Mouse (Mus musculus): ENCODE data around the gene Nckap5.
"Not testable (repeated sequence)": the region's sequence is repeated elsewhere in the genome, so short reads cannot be mapped to it uniquely, and the experiment has no call there.

Gene Nckap5

DNA sequence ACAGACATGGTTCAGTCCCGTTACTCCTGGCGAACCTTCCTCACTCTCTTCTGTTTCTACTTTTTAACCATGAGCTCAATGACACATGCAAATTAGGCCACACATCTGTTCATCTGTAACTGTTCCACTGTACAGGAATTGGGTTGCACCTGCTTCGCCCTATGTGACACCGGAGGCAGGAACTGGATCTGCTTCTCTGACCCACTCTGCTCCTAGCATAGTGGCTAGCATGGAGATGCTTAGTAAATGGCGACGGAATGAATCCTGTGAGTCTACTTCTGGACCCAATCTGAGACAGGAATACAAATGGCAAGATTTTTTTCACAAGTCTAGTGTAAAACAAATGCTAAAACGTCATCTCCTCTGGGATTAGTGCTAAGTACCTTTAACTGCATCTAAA is 663.1 kb downstream of the Nckap5 start:
- DNase-seq (ENCODE audit: low spot score): no peak

DNA sequence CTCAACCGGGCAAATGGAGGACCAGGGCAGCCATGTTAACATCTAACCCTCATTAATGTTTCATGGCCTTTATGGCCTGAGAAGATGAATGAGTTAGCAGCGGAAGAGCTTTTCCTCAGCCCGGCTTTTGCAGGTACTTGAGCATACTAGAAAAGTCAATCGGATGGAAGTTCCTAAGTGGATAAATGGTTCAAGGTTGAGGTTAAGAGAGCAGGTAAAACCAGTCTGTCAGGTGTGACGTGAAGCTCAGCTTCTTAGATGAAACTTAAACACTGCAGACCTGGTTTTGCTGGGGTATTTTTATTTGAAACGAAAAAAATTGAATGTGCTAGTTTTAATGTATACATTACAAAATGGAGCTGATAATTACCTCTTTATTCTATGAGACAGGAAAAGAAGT is 671.3 kb downstream of the Nckap5 start:
- DNase-seq (ENCODE audit: low spot score): no peak

DNA sequence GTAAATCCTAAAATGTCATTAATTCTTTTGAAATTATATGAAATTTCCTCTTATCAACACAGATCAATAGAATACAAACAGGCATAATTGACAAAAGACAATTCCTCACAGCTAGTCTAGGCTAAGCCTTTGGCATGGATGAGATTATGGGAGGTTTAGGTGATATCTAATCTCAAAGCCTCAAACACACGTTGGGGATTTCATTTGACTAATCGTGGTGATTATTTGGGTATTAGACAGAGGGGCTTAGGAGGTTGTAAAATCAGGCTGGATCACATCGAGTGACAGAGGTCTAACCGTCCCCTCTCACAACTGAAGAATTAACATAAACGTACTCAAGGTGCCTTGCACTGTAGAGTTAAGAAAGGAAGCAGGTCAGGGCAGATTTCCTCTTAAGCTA is 674.8 kb downstream of the Nckap5 start:
- DNase-seq (ENCODE audit: low spot score): no peak

DNA sequence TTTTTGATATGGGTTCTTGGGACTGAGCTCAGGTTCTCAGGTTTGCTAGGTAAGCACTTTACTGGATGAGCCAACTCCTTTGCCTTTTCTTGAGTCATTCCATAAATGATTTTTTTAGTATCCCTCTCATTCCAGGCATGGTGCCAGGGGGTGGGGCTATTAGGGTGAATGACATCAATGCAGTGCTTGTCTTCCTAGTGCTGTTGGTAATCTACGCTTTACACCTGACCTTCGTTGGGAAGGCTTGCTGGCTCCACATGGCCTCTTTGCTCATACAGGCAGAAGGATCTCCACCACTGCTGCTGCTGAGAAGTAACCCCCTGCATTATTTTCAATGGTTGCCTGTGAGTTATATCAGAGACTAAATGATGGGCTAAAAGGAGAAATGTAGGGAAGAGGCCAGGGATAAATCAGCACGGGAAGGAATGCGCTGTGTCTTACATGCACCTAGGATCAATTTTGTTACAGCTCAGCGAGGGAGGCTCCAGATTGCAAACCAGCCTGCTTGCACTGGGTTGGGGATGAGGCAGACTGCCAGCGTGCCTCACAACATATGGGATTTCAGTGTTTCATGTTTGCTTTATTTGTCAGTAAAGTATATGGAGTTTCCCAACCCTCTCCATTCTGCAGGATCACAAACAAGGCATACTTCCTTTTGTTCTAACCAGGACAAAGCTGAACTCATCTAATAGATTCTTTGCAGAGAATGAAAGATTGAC is 676.9 kb downstream of the Nckap5 start:
- DNase-seq (ENCODE audit: low spot score): no peak

DNA sequence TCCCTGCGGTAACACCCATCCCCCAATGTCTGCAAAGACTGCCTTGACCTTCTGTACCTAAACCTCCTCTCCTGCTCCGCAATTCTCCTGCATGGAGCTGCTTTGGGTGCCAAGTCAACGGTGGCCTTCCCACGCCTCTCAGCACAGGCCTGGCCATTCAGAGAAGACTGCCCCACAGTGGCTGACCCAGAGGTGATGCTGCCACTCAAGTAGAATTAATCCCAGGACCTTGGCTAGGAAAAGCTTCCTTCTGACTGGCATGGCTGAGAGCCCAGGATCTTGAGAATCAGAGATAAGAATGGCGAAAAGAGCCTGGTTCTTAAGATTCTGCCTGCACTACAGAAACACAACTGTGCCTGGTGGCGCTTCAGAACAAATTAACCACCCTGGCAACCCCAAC is 678.4 kb downstream of the Nckap5 start:
- no peak for DNase-seq (ENCODE audit: low spot score)

DNA sequence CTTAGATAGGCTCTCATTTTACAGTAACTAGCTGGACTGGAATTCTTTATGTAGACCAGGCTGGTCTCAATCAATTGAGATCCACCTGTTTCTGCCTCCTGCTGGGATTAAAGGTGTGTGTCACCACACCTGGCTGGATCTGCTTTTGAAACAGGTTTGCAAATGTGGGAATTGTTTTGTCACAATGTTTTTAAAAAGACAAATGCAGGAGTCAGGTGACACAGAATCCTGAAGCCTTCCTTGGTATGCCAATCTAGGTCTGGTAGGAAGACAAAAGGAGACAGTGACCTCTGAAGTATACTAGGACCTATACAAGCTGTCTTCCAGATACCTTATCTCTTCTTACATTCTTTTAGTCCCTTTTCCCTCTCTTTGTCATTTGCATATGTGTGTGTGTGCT is 680.6 kb downstream of the Nckap5 start:
- DNase-seq (ENCODE audit: low spot score): no peak

DNA sequence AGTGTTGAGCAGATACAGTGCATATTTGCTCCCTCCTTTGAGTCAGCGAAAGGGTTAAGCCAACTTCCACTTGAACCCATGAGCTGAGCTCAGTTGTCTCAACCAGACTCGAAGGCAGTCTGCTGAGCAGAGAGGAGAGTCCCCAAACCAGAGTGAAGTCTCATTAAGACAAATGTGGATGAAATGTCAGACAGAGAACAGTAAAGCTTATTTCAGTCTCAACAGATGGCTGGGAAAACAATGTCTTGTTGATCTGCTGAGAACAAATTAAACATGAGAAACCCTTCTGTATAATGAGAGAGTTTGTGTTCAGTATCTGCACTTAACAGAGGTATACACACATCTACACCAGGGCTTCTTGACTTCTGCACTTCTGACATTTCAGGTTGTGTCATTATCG is 694.9 kb downstream of the Nckap5 start:
- no peak for DNase-seq (ENCODE audit: low spot score)

DNA sequence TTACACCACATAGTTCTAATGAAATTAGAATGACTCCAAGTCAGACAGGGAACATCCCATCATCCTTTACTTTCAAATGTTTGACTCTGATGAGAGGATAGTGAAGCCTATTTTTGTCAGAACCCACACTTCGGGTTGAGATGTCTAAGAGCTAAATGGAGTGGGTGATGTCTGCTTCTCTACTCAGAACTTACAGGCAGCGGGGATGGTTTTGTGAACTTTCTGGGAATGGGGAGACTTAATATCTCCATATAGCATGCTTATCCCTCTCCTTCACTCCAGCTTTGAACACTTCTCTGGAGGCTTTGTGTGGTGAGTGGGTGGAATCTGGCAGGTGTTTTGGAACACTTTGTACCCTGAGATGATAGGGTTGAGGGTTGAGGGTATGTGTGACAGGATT is 698.3 kb downstream of the Nckap5 start:
- no peak for DNase-seq (ENCODE audit: low spot score)

DNA sequence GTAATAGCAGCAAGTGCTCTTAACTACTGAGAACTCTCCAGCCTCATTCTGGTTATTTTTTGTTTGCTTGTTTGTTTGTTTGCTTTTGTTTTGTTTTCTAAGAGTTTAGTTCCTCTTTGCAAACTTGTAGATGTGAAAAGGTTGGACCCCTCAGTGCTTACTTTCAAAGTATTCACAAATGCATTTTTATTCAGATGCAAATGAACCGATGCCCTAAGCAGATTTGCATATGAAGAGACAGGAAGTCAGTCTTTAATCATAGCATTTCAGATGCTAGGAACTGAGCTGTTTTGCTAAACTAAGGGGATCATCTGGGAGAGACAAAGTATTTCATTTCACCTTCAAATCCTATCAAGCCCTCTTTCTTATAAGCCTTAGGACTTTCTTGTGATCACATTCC is 701.5 kb downstream of the Nckap5 start:
- no peak for DNase-seq (ENCODE audit: low spot score)

DNA sequence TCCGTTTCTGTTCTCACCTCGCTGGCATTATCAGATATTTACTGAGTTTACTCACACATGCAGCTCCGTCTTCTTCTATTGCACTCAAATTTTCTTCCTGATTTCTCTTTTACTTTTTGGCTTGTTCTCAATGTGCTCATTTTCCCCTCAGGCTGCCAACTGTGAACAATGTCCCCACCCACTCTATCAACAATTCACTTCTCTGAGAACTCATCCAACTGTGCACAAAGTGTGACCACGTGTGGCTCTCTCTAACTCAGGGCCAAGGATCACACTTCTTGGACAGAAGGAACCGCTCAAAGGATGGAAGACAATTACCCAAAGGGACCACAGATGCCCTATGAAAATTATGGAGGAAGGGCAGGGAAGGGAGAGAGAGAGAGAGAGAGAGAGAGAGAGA is 707.5 kb downstream of the Nckap5 start:
- no peak for DNase-seq (ENCODE audit: low spot score)

DNA sequence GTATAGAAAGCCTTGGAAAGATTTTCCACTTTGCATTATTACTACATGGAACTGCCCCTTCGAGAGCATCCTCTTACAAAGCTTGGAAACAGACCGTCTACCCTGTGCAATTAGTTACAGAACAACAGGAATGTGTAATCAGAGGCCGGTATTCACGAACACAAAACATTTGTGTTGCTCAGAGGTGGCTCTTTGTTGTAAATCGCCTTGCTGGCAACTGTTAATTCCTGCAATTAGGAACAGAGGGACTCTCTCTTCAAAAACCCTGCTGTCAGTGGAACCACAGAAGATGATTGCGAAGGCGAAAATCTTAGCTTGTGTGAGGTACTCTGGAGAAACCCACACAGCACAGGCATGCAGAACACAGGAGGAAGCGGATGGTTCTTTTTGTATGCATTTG is 710.1 kb downstream of the Nckap5 start:
- no peak for DNase-seq (ENCODE audit: low spot score)

DNA sequence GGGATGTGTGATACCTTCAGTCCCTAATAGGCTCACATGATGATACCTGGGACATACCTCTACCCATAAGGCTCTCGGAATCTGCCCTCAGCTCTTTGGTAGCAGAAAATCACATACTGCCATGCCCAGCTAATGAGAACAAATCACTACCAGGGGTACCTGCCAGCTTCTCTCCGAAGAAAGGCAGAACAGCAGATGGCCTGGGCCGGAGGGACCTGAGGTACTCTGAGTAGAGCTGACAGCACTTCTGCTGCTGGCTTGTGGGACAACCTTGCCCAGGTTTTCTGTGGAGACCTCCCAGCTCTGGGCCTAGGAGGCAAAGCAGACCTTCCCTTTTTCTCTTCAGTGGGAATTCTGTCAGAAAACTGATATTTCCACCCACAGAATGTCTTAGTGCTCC is 714.6 kb downstream of the Nckap5 start:
- no peak for DNase-seq (ENCODE audit: low spot score)

DNA sequence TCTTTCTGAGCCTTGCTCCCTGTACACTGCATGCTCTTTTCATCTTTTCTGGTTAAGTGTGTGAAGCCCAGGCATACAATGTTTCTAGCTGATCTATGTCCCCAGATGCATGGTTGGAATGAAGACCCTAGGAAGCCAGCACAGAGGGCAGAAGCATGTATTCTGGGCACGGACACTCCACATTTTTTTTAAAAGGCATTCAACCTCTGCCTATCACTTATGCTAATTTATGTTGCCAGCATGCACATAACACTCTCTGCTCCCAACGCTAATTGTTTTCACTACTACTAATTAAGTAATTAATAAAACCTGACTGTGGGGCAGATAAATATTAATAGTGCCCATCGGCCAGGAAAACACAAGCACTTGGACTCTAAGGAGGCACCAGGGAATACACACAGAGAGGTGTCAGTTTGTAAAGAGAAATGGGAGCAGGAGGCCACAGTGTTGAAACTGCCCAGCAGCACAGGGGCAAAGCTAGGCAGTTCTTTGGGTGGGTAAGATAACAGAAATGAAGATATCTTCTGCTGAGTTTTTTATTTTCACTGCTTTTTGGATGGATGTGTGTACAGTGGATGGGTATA is 724.8 kb downstream of the Nckap5 start:
- no peak for DNase-seq (ENCODE audit: low spot score)

DNA sequence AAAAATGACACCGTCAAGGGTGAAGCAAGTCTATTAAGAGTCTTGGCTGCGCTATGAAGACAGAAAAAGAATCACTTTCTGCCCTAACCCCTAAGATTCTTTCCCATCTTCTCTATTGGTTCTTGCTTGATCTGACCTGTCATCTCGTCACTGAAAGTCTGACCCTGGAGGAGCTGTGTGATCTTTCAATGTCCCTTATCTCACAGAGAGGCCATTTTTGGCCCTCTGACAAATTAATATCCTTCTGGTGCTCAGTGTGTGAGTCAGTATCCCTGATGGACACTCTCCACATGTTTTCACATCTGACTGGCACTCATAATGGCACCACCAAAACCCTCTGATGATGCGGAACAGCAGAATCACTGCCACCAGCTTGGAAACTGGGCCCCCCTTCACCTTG is 736.3 kb downstream of the Nckap5 start:
- DNase-seq (ENCODE audit: low spot score): no peak

DNA sequence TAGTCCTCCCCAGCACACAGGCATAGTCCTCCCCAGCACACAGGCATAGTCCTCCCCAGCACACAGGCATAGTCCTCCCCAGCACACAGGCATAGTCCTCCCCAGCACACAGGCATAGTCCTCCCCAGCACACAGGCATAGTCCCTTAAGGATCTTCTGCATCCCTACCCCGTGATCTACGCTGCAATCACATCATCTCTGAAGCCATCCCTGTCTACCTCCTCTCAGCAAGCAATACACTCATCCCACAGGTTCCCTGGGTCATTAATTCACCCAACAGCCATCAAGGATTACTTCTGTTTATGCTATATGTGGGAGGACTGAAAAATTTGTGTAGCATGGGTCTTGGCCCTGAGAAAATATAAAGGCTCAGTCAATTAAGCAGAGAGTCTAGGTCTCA is 738.6 kb downstream of the Nckap5 start:
- not testable (repeated sequence) for DNase-seq (ENCODE audit: low spot score)

DNA sequence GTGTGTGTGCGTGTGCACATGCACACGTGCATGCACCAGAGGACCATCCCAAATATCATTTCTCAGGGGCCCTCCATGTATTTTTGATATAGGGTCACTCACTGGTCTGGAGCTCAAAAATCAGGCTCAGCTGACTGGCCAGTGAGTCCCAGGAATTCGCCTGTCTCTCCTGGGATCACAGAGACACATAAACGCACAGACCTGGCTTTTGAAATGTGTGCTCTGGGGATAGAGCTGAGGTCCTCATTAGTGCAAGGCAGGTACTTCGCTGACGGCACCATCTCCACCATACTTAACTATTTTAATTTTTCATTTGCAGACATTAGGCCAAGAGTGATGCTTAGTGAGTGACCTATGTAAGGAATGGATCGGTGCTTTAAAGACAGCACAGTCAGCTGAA is 743.4 kb downstream of the Nckap5 start:
- no peak for DNase-seq (ENCODE audit: low spot score)

DNA sequence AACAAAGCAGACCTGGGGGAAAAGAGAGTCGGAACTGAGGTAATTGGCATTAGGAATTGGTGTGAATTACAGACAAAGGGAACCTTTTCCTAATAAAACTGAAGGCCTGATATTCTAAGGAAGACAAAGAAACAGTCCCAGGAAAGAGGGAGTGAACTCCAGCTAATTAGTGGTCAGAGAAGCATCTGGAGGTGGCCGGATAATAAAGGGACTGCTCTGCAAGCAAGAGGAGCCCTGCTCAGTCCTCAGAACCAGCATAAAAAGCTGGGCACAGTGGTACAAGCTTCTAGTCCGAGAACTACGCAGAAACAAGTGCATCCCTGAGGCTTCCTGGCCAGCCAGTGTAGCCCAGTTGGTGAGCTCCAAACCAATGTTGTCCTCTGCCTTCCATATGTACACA is 754.3 kb downstream of the Nckap5 start:
- no peak for DNase-seq (ENCODE audit: low spot score)

DNA sequence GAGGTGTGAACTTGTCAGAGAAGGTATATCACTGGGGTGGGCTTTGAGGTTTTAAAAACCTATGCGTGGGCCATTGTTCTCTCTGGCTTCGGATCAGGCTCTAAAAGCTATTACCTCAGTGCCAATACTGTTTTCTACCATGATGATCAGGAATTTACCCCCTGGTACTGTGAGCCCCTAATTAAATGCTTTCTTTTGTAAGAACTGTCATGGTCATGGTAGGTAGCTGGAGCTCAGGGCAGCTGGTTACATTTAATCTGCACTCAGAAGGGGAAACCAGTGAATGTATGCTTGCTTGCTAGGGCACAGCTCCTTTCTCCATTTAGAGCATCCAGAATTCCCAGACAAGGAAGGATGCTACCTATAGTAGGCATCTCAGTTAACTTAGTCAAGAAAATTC is 759.7 kb downstream of the Nckap5 start:
- no peak for DNase-seq (ENCODE audit: low spot score)

DNA sequence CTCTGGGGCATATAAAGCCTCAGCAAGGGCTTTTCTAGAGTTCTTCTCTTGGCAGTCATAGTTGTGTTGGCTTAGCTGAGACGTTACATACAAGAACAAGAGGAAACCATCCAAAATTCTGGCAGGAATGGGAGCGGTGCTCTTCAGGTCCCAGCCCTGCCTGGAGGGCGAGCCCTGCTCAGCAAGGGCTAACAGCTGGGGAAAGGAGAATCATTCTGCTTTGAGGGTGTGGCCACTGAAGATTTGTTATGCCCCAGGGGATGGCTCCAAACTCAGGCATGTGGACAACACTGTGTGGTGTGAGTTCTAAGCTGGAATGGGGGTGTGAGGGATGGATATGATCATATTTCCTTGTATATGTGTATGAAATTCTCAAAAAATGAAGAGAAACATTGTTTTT is 779.1 kb downstream of the Nckap5 start:
- no peak for DNase-seq (ENCODE audit: low spot score)

DNA sequence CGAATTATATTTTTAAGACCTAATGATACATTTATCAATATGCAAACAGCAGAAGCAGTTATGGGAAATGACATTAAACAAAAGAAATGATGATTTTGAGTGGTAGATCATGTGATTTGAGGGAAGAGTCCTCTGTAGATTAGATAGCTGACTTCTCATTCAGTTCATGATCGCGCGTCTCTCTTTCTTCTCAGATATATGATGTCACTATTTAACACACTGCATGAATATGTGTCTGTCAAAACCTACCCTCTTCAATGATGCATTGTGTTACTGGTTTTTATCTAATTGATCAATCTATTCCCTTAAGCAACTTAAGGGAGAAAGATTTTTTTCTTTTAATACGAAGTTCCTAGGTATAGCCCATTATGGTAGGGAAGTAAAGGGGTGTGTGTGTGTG is 787.7 kb downstream of the Nckap5 start:
- no peak for DNase-seq (ENCODE audit: low spot score)

DNA sequence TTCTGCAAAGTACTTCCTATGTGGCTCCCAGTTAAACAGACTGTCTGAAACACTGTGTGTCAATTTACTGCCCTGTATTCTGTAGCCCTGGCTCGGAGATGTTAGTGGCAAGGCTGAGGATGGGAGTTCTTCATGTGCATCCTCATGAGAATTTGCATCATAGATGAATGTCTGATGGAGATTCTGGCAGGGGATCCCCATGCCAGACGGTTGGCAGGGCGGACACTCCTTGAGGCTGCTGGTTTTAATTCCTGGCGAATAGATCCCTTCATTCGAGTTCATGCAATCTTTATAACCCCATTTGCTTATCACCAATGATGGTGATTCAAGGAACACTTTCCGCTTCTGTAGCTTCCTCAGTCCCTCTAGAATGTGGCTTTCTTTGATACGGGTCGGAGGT is 803.1 kb downstream of the Nckap5 start:
- no peak for DNase-seq (ENCODE audit: low spot score)

DNA sequence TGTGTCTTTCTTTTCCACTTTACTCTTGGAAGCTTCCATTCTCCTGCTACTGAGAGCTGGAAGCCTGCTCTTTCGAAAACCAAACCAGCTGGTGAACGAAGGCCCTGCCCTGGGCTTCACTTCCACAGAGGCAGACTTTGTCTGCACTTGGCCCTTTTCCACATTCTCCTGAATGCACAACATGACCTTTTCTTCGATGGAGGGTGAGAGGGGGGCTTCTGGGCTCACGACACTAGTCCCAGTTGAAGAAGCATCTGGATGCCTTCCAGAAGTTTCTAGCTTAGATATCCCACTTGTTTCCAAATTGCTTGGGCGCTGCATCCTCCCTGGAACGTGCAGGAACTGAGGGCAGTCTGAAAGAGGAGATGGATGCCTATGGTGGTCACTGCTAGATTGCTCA is 806.1 kb downstream of the Nckap5 start:
- DNase-seq (ENCODE audit: low spot score): no peak

DNA sequence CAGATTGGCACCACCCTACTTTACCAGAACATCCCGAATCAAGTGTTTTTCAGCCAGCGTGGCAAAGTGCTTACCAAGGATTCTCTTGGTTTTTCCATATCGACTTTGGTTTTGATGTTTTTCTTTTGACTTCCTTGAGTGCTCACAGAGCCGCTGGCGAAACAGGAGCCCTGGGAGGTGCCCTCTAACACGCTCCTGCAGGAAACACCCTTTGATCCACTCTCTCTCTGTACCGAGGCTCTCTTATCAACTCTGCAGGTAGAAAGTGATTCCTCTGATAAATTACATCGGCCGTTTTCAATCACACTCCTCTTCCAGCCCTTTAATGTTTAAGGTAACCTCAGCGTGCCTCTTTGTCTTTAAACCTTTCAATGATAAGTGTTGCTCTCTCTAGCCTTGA is 807.6 kb downstream of the Nckap5 start:
- no peak for DNase-seq (ENCODE audit: low spot score)

DNA sequence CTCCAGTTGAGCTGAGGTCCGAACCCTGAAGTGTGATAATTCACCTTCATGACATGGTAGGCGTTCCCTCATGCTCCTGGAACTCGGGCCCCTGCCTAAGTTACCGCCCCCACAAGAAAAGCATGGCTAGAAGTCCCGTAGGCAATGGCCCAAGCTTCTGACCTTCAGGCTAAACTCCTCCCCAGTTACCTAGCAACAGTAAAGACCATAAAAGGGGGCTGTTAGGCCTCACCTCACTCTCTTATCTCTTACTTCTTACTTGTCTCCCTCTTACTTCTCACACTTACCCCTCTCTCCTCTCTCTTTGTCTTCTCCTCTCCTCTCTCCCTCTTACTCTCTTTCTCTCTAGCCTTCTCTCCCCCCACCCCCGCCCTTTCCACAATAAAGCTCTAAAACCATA is 811.9 kb downstream of the Nckap5 start:
- DNase-seq (ENCODE audit: low spot score): not testable (repeated sequence)
